Mouse (Mus musculus): Measurements from ENCODE around the gene Hist1h2bg.

DNA sequence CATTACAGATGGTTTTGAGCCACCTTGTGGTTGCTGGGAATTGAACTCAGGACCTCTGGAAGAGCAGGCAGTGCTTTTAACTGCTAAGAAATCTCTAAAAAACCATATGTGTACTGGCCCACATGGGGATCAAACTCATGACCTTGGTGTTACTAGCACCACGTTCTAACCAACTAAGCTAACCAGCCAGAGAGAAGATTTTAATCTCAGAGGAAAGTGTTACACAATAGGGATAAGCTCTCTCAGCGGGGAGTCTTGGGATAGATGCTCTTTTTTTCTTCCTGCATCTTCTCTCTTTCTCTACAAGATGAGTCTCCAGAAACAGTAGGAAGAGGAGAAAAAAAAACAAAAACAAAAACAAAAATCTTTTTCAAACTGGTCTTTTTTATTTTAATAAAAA is 39.2 kb downstream of the Hist1h2bg start:
- no peak for TF ChIP-seq CTCF (IDR thresholded peaks at IDR 0.05; ENCODE audit: control insufficient read depth, insufficient read depth, insufficient read length)
- no peak for TF ChIP-seq CEBPB (IDR thresholded peaks at IDR 0.05; ENCODE audit: low read depth)
- TF ChIP-seq MYOG (IDR thresholded peaks at IDR 0.05; ENCODE audit: control insufficient read depth, extremely low read depth, insufficient read length) = no peak

Measured in C2C12 (cell line).